Mouse (Mus musculus): ENCODE measurements around the gene Igsf21.

Igsf21 gene

GRCm38 (mm10) chr4:140143178-140143577 lies 103.4 kb downstream of the Igsf21 start:
- DNase-seq (ENCODE audit: low spot score), result no peak

GRCm38 (mm10) chr4:140140485-140140884 lies 106.1 kb downstream of the Igsf21 start:
- no peak for DNase-seq (ENCODE audit: low spot score)

- no peak for DNase-seq (ENCODE audit: low spot score)
Observed at GRCm38 (mm10) chr4:140138846-140139245, 107.7 kb downstream of the Igsf21 start.

GRCm38 (mm10) chr4:140131625-140132321 lies 114.8 kb downstream of the Igsf21 start:
- DNase-seq (ENCODE audit: low spot score), result no peak

- no peak for DNase-seq (ENCODE audit: low spot score)
Observed at GRCm38 (mm10) chr4:140131201-140131600, 115.4 kb downstream of the Igsf21 start.

- DNase-seq (ENCODE audit: low spot score), result no peak
Observed at GRCm38 (mm10) chr4:140129553-140130275, 116.9 kb downstream of the Igsf21 start.

GRCm38 (mm10) chr4:140128116-140128515 lies 118.5 kb downstream of the Igsf21 start:
- no peak for DNase-seq (ENCODE audit: low spot score)

GRCm38 (mm10) chr4:140125806-140126205 lies 120.8 kb downstream of the Igsf21 start:
- no peak for DNase-seq (ENCODE audit: low spot score)

GRCm38 (mm10) chr4:140122534-140122933 lies 124.0 kb downstream of the Igsf21 start:
- no peak for DNase-seq (ENCODE audit: low spot score)

GRCm38 (mm10) chr4:140117275-140117691 lies 129.3 kb downstream of the Igsf21 start:
- no peak for DNase-seq (ENCODE audit: low spot score)

GRCm38 (mm10) chr4:140115756-140116155 lies 130.8 kb downstream of the Igsf21 start:
- no peak for DNase-seq (ENCODE audit: low spot score)

GRCm38 (mm10) chr4:140115053-140115452 lies 131.5 kb downstream of the Igsf21 start:
- no peak for DNase-seq (ENCODE audit: low spot score)

GRCm38 (mm10) chr4:140113690-140114475 lies 132.7 kb downstream of the Igsf21 start:
- DNase-seq (ENCODE audit: low spot score), result no peak

- DNase-seq (ENCODE audit: low spot score), result no peak
Observed at GRCm38 (mm10) chr4:140109626-140109948, 137.0 kb downstream of the Igsf21 start.

- no peak for DNase-seq (ENCODE audit: low spot score)
Observed at GRCm38 (mm10) chr4:140108871-140109625, 137.5 kb downstream of the Igsf21 start.

- no peak for DNase-seq (ENCODE audit: low spot score)
Observed at GRCm38 (mm10) chr4:140107161-140107560, 139.4 kb downstream of the Igsf21 start.

- no peak for DNase-seq (ENCODE audit: low spot score)
Observed at GRCm38 (mm10) chr4:140104795-140105194, 141.8 kb downstream of the Igsf21 start.

GRCm38 (mm10) chr4:140103341-140104027 lies 143.1 kb downstream of the Igsf21 start:
- DNase-seq (ENCODE audit: low spot score), result no peak

- no peak for DNase-seq (ENCODE audit: low spot score)
Observed at GRCm38 (mm10) chr4:140102581-140103200, 143.9 kb downstream of the Igsf21 start.

- DNase-seq (ENCODE audit: low spot score), result no peak
Observed at GRCm38 (mm10) chr4:140101106-140101505, 145.5 kb downstream of the Igsf21 start.

GRCm38 (mm10) chr4:140100141-140100540 lies 146.4 kb downstream of the Igsf21 start:
- no peak for DNase-seq (ENCODE audit: low spot score)
